Mouse (Mus musculus) kidney, adult 11 months (tissue): Measurements from ENCODE around the gene Taar1.

Source experiments
- DNase-seq: peaks from one replicate; pipeline ENCODE4 v3.0.0; 2022

Gene Taar1

DNA sequence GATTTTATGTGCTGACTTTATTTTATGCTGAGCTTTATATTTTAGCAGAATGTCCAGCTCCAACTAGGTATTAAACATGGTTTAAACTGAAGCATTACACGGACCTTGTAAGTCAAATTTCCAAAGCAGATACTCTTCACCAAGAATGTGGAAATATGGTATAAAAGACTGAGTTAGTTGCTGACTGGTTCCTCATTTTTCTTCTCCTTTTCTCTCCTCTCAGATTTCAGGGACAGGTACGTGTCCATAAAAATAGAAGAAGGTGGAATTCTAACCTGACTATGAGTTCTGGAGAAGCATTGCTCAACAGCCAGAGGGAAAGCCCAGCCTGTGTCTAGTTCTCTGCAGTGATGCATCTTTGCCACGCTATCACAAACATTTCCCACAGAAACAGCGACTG lies at the start of gene Taar1:
Gene Taar1, plus strand, starts transcription at position 301 of the 400 bp plus-strand sequence.
- no peak for DNase-seq

GRCm38 (mm10) chr10:23880695-23881094 lies 39.5 kb upstream of the Taar1 start:
- no peak for DNase-seq

DNA sequence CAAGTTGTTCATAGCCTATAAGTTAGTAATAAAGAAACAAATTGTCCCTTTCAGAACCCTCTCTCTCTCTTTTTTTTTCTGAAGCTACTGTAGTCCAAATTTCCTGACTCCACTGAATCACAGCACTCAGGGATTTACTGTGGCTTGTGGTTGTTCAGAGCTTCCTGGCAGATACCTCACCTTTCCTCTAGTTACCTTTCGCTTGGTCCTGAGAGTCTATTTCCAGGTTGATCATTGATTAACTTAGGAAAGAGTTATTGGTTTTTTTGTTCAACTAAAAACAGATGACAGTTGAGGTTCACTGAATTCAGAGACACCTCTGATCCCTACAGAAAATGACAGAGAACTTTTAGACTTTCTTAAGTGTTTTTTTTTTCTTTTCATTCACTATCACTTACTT lies 35.2 kb upstream of the Taar1 start:
- no peak for DNase-seq

- no peak for DNase-seq
Observed at GRCm38 (mm10) chr10:23886060-23886459, 34.1 kb upstream of the Taar1 start.

DNA sequence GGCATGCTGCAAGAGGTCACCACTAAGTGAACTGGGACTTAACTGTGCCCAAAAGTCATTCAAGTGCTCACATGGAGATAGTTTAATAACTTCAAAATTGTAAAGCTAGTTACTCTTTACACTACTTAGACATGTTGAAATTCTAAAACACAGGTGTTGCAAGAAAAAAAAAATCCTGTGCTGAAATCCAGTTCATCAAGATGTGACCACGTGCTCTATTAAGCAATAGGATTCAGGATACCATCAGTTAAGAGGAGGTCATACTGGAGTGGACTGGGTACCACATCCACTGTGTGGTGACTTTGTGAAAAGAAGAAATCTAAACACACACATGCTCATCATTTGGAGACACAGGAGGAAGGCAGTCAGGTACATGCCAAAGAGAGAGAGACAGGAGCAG lies 27.2 kb upstream of the Taar1 start:
- no peak for DNase-seq

GRCm38 (mm10) chr10:23894601-23895349 lies 25.4 kb upstream of the Taar1 start, which contains the start of gene Vnn1:
Gene Vnn1 (plus strand): TSS chr10:23894688.
- DNase-seq, result peak; percentile 54

- DNase-seq, result peak; percentile 26
Observed at GRCm38 (mm10) chr10:23895376-23895775, 24.8 kb upstream of the Taar1 start.

GRCm38 (mm10) chr10:23901119-23901518 lies 19.0 kb upstream of the Taar1 start:
- DNase-seq, result no peak

DNA sequence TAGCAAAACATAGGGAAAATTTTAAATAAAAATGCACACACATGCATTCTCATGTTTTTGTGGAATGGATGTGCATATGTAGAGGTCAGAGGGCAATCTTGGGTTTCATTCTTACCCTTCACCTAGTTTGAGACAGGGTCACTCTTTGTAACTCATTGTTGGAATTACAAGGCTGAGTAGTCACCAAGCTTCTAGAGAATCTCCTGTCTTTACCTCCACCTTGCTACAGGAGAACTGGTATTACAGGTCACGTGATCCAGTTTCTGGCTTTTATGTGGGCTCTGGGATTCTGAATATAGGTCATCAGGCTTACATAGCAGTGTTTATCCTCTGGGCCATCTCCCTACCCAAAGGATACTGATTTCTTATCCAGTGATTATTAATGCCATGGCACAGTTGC lies 14.5 kb upstream of the Taar1 start:
- no peak for DNase-seq

GRCm38 (mm10) chr10:23922468-23922867 lies 2.3 kb downstream of the Taar1 start:
- no peak for DNase-seq

- no peak for DNase-seq
Observed at GRCm38 (mm10) chr10:23923941-23924340, 3.8 kb downstream of the Taar1 start.

DNA sequence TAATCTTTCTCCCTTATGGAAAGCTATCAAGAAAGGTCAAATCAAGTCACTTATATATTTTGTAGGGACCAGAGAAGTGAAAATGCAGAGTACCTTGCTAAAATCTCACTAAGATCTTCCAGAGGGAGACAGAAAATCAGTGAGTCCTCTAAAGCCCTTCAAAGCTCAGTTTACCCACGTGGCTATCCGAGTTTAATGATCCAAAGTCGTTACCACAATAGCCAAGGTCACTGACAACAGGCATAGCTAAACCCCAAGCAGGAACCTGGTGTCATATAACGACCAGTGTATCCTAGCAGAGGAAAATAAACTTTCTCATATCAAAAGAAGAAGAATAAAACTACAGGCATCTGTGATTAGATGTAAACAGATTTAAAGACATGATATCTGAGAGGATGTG lies 17.5 kb downstream of the Taar1 start:
- DNase-seq, result no peak

GRCm38 (mm10) chr10:23938312-23938711 lies 18.2 kb downstream of the Taar1 start, which contains the start of gene Taar2:
Gene Taar2 (plus strand): TSS chr10:23938572.
- DNase-seq, result no peak

DNA sequence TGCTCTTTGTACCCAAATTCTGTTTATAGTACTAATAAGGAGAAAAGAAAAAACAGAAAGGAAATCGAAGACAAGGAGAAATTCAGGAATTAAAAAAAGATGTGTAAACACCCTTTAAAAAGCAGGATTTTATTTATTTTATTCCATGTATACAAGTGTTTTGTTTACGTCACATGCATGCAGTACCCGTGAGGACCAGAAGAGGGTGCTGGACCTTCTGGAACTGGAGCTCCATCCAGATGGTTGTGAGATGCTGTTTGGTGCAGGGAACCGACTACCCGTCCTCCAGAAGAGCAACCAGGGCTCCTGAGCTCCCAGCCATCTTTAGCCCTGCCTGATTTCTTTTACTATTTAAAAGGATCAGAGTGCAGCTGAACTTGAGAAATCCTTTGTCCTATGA lies 22.3 kb downstream of the Taar1 start:
- DNase-seq, result no peak

DNA sequence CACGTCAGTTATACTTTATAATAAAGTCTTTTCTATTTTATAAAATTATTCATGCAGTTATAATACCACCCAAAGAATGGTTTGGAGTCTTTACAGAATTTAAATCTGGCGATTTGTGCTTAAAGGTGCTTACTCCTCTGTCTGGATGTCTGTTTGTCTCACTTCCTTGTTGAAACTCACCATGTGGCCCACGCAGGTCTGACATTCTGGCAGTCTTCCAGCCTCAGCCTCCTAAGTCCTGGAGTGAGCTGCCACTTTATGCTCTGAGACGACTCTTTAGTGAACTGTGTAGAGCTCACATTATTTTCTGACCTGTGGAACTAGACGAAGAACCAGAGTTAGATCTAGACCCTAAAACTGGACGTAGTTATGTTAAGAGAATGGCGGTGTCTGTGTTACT lies 27.9 kb downstream of the Taar1 start:
- DNase-seq, result no peak

- no peak for DNase-seq
Observed at GRCm38 (mm10) chr10:23949508-23950005, 29.4 kb downstream of the Taar1 start, which contains the start of gene Taar3. Gene Taar3 (plus strand): TSS chr10:23949558.

DNA sequence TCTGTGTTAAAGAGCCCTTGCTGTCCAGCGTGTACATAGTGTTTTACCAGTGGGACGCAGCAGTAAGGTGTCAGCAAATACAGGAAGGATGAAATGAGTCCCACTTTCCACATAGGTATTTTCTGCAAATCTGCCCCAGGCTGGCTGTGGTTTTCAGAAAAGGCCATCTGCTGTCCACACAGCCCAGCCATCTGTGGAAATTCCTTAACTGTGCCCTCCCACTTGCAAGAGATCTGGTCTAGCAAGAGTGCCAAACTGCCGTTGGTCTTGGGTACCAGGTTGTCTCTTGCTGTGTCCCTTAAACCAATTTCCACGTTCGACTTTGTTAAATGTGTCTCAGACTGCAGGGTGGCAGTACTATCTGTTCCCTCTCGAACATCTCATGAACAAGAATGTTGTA lies 31.6 kb downstream of the Taar1 start:
- no peak for DNase-seq

GRCm38 (mm10) chr10:23959071-23959470 lies 38.9 kb downstream of the Taar1 start:
- DNase-seq, result peak; percentile 59

DNA sequence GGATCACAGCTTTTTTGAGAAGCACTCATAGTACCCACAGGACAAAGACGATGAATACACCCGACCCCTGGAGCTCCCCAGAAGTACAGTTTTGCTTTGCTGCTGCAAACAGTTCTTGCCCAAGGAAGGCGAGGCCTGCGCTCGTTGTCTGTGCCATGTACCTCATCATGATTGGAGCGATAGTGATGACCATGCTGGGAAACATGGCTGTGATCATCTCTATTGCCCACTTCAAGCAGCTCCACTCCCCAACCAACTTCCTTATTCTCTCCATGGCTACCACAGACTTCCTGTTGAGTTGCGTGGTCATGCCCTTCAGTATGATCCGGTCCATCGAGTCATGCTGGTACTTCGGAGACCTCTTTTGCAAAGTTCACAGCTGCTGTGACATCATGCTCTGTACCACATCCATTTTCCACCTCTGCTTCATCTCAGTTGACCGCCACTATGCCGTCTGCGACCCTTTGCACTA lies 40.3 kb downstream of the Taar1 start, which contains the start of gene Taar4:
Gene Taar4, plus strand, starts transcription at position 51 of the 472 bp plus-strand sequence.
- no peak for DNase-seq

- DNase-seq, result no peak
Observed at GRCm38 (mm10) chr10:23963444-23963843, 43.3 kb downstream of the Taar1 start.

DNA sequence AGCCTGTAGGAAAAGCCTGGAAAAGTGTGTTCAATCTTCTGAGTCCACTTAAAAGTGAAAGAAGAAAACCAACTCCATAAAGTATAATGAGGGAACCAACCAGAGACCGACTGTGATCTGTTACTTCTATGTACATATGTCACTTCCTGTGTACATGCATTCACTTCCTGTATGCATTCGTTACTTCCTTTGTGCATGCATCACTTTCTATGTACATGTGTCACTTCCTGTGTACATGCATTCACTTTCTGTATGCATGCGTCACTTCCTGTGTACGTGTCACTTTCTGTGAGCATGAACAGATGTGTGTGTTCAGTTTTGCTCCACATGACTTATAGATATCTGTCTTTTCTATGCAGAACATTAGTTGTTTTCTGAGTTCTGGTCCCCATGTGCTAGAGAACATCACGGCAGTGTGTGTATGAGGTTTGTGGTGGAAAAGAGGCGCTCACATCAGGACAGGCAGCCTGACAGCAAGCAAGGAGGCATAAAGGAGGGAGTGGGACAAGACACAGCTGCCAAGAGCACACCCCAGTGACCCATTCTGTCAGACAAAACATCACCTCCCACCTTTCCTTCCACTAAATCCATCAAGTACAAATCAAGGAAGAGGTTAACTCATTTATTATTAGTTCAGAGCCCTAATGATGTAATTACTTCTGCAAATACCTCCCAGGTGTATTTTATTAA lies 44.9 kb downstream of the Taar1 start:
- DNase-seq, result no peak

- no peak for DNase-seq
Observed at GRCm38 (mm10) chr10:23970656-23971165, 50.6 kb downstream of the Taar1 start, which contains the start of gene Taar5. Gene Taar5 (plus strand): TSS chr10:23970706.
